Mouse (Mus musculus) liver, embryonic 11.5 days (tissue): ENCODE results near the gene Olfr44. TPM values are rescaled to one million over a fixed set of nuclear protein-coding genes. Genes with fewer than 3 reads are reported as not detected.

ENCODE experiments used
- polyA plus RNA-seq: library from polyadenylated mRNA; unstranded; fragments of >200 nt; fragmentation: Nextera tagmentation; extraction: Ambion mirVana; gene quantifications from 2 replicates; pipeline ENCODE4 v1.2.1, GENCODE M21; 2014

The Olfr44 gene
- polyA plus RNA-seq, 1 experiment from 2014 or later, result not detected

Other genes with a start within 250 kb of the Olfr44 start
- not detected in 2 replicates for gene Olfr1537, start 244.0 kb downstream of the Olfr44 start, polyA plus RNA-seq
- not detected in 2 replicates for gene Olfr945, start 217.2 kb downstream of the Olfr44 start, polyA plus RNA-seq
- gene Olfr948, start 167.9 kb downstream of the Olfr44 start, polyA plus RNA-seq, result not detected in 2 replicates
- not detected in 2 replicates for gene Olfr951, start 106.6 kb downstream of the Olfr44 start, polyA plus RNA-seq
- gene Olfr952, start 66.8 kb downstream of the Olfr44 start, polyA plus RNA-seq, result not detected in 2 replicates
- gene Olfr954, start 37.3 kb downstream of the Olfr44 start, polyA plus RNA-seq, result not detected in 2 replicates
- not detected in 2 replicates for gene Olfr955, start 22.1 kb downstream of the Olfr44 start, polyA plus RNA-seq
- not detected in 2 replicates for gene Olfr957, start 21.8 kb upstream of the Olfr44 start, polyA plus RNA-seq
- not detected in 2 replicates for gene Olfr958, start 60.1 kb upstream of the Olfr44 start, polyA plus RNA-seq
- not detected in 2 replicates for gene Olfr959, start 81.6 kb upstream of the Olfr44 start, polyA plus RNA-seq
- gene AW551984, start 110.4 kb upstream of the Olfr44 start, polyA plus RNA-seq, result 10.6 and 13.7 TPM in 2 replicates
- not detected in 2 replicates for gene Olfr148, start 116.7 kb upstream of the Olfr44 start, polyA plus RNA-seq
- gene Olfr960, start 127.4 kb upstream of the Olfr44 start, polyA plus RNA-seq, result not detected in 2 replicates
- not detected in 2 replicates for gene Olfr961, start 151.1 kb upstream of the Olfr44 start, polyA plus RNA-seq
- not detected in 2 replicates for gene Olfr963, start 173.2 kb upstream of the Olfr44 start, polyA plus RNA-seq
- gene Olfr149, start 213.1 kb upstream of the Olfr44 start, polyA plus RNA-seq, result not detected in 2 replicates
- gene Olfr965, start 217.4 kb upstream of the Olfr44 start, polyA plus RNA-seq, result not detected in 2 replicates
- gene Olfr150, start 237.0 kb upstream of the Olfr44 start, polyA plus RNA-seq, result not detected in 2 replicates